Mouse (Mus musculus): ENCODE measurements around the gene Hsf5.
A peak's percentile ranks its signal among the peaks of the same experiment; 100 is the strongest.

The Hsf5 gene

GRCm38 (mm10) chr11:87642865-87643264 is 25.9 kb downstream of the Hsf5 start:
- peak; percentile 83 for DNase-seq (ENCODE audit: low read depth)

- peak; percentile 39 for DNase-seq (ENCODE audit: low read depth)
These were observed 37.7 kb downstream of the Hsf5 start for GRCm38 (mm10) chr11:87654693-87655092.

- no peak for DNase-seq (ENCODE audit: low read depth)
These were observed 42.3 kb downstream of the Hsf5 start for GRCm38 (mm10) chr11:87659216-87659615.

- peak; percentile 79 for DNase-seq (ENCODE audit: low read depth)
These were observed 45.4 kb downstream of the Hsf5 start, which contains the start of gene Rnf43 for GRCm38 (mm10) chr11:87662407-87662806. TSS of gene Rnf43 (plus strand) at chr11:87662722.

GRCm38 (mm10) chr11:87662822-87663221 is 45.9 kb downstream of the Hsf5 start:
- DNase-seq (ENCODE audit: low read depth), result no peak

GRCm38 (mm10) chr11:87663948-87664347 is 47.0 kb downstream of the Hsf5 start:
- no peak for DNase-seq (ENCODE audit: low read depth)

- DNase-seq (ENCODE audit: low read depth), result no peak
These were observed 47.6 kb downstream of the Hsf5 start for GRCm38 (mm10) chr11:87664521-87664920.

GRCm38 (mm10) chr11:87665224-87665623 is 48.3 kb downstream of the Hsf5 start:
- no peak for DNase-seq (ENCODE audit: low read depth)

- DNase-seq (ENCODE audit: low read depth), result no peak
These were observed 48.7 kb downstream of the Hsf5 start for GRCm38 (mm10) chr11:87665658-87666057.

GRCm38 (mm10) chr11:87666256-87667035 is 49.5 kb downstream of the Hsf5 start:
- DNase-seq (ENCODE audit: low read depth), result peak; percentile 31

GRCm38 (mm10) chr11:87667107-87668090 is 50.4 kb downstream of the Hsf5 start:
- no peak for DNase-seq (ENCODE audit: low read depth)

GRCm38 (mm10) chr11:87673282-87673681 is 56.3 kb downstream of the Hsf5 start:
- no peak for DNase-seq (ENCODE audit: low read depth)

GRCm38 (mm10) chr11:87675606-87676005 is 58.6 kb downstream of the Hsf5 start:
- no peak for DNase-seq (ENCODE audit: low read depth)

GRCm38 (mm10) chr11:87677756-87678155 is 60.8 kb downstream of the Hsf5 start:
- no peak for DNase-seq (ENCODE audit: low read depth)

GRCm38 (mm10) chr11:87678545-87678944 is 61.6 kb downstream of the Hsf5 start:
- no peak for DNase-seq (ENCODE audit: low read depth)

- DNase-seq (ENCODE audit: low read depth), result no peak
These were observed 62.0 kb downstream of the Hsf5 start for GRCm38 (mm10) chr11:87678976-87679375.

GRCm38 (mm10) chr11:87680786-87681185 is 63.8 kb downstream of the Hsf5 start:
- DNase-seq (ENCODE audit: low read depth), result no peak

- no peak for DNase-seq (ENCODE audit: low read depth)
These were observed 65.1 kb downstream of the Hsf5 start for GRCm38 (mm10) chr11:87682096-87682495.

- DNase-seq (ENCODE audit: low read depth), result no peak
These were observed 66.0 kb downstream of the Hsf5 start for GRCm38 (mm10) chr11:87682838-87683571.

GRCm38 (mm10) chr11:87686407-87686806 is 69.4 kb downstream of the Hsf5 start:
- peak; percentile 61 for DNase-seq (ENCODE audit: low read depth)

- DNase-seq (ENCODE audit: low read depth), result peak; percentile 38
These were observed 70.6 kb downstream of the Hsf5 start for GRCm38 (mm10) chr11:87687246-87688225.
